Mouse (Mus musculus): ENCODE results near the gene Psmd14. TPM values are rescaled to one million over a fixed set of nuclear protein-coding genes. Genes with fewer than 3 reads are reported as not detected.
A peak's percentile ranks its signal among the peaks of the same experiment; 100 is the strongest.

Psmd14 gene
- polyA plus RNA-seq (2012; rRNA removed): 15.0 and 22.5 TPM in 2 replicates

- no peak for TF ChIP-seq CTCF (conservative IDR thresholded peaks at IDR 0.05; ENCODE audit: insufficient read depth, insufficient read length, low read depth, low read length)
- TF ChIP-seq POLR2A (IDR thresholded peaks at IDR 0.05; ENCODE audit: low read depth, low read length): no peak
- WGBS: 6% methylated on average over 50 of the region's 52 CpGs
- Histone ChIP-seq H3K27me3 (replicated peaks; ENCODE audit: control insufficient read depth, insufficient read depth, low read length) (no peaks in the 10 kb centered on the region), H3K27ac (ENCODE audit: insufficient read depth, low read depth, low read length) (peak within 1 kb of the TSS; percentile 45), H3K36me3 (ENCODE audit: control insufficient read depth, insufficient read depth, low read length) (no peaks in the 10 kb centered on the region), H3K4me3 (ENCODE audit: insufficient read depth, low read depth, low read length) (peak within 1 kb of the TSS; percentile 92), H3K4me1 (ENCODE audit: control insufficient read depth, insufficient read depth, low read length) (peaks cover 3% of the 10 kb centered on the region; the same call in 1 of the 2 replicates)
- peak; percentile 95 for DNase-seq
These were observed at the start of gene Psmd14 for GRCm38 (mm10) chr2:61711108-61712040. Gene Psmd14, plus strand, starts transcription at chr2:61711694.

GRCm38 (mm10) chr2:61662833-61663232 is 48.7 kb upstream of the Psmd14 start:
- no peak for TF ChIP-seq POLR2A (IDR thresholded peaks at IDR 0.05; ENCODE audit: low read depth, low read length)
- TF ChIP-seq CTCF (conservative IDR thresholded peaks at IDR 0.05; ENCODE audit: insufficient read depth, insufficient read length, low read depth, low read length): no peak
- Histone ChIP-seq H3K4me3 (ENCODE audit: insufficient read depth, low read depth, low read length) (no peak overlapping the region), H3K4me1 (ENCODE audit: control insufficient read depth, insufficient read depth, low read length) (no peaks in the 10 kb centered on the region), H3K27ac (ENCODE audit: insufficient read depth, low read depth, low read length) (no peak overlapping the region), H3K36me3 (ENCODE audit: control insufficient read depth, insufficient read depth, low read length) (no peaks in the 10 kb centered on the region), H3K27me3 (replicated peaks; ENCODE audit: control insufficient read depth, insufficient read depth, low read length) (no peaks in the 10 kb centered on the region; the same call in 1 of the 2 replicates)
- WGBS: 73% methylated on average over 10 of the region's 10 CpGs
- DNase-seq: no peak

GRCm38 (mm10) chr2:61663573-61664241 is 47.8 kb upstream of the Psmd14 start:
- Histone ChIP-seq H3K27ac (ENCODE audit: insufficient read depth, low read depth, low read length) (no peak overlapping the region), H3K4me3 (ENCODE audit: insufficient read depth, low read depth, low read length) (no peak overlapping the region), H3K36me3 (ENCODE audit: control insufficient read depth, insufficient read depth, low read length) (no peaks in the 10 kb centered on the region), H3K4me1 (ENCODE audit: control insufficient read depth, insufficient read depth, low read length) (no peaks in the 10 kb centered on the region), H3K27me3 (replicated peaks; ENCODE audit: control insufficient read depth, insufficient read depth, low read length) (no peaks in the 10 kb centered on the region; the same call in 1 of the 2 replicates)
- WGBS: 63% methylated on average over 10 of the region's 10 CpGs
- no peak for TF ChIP-seq POLR2A (IDR thresholded peaks at IDR 0.05; ENCODE audit: low read depth, low read length)
- TF ChIP-seq CTCF (conservative IDR thresholded peaks at IDR 0.05; ENCODE audit: insufficient read depth, insufficient read length, low read depth, low read length): no peak
- no peak for DNase-seq

- DNase-seq: no peak
- H3K27ac ChIP-seq (ENCODE audit: insufficient read depth, low read depth, low read length): no peak overlapping the region
- H3K36me3 ChIP-seq (ENCODE audit: control insufficient read depth, insufficient read depth, low read length): no peaks in the 10 kb centered on the region
- H3K27me3 ChIP-seq (replicated peaks; ENCODE audit: control insufficient read depth, insufficient read depth, low read length): no peaks in the 10 kb centered on the region; the same call in 1 of the 2 replicates
- H3K4me1 ChIP-seq (ENCODE audit: control insufficient read depth, insufficient read depth, low read length): no peaks in the 10 kb centered on the region
- TF ChIP-seq CTCF (conservative IDR thresholded peaks at IDR 0.05; ENCODE audit: insufficient read depth, insufficient read length, low read depth, low read length): no peak
- no peak for TF ChIP-seq POLR2A (IDR thresholded peaks at IDR 0.05; ENCODE audit: low read depth, low read length)
- 43% methylated on average over 7 of the region's 7 CpGs for WGBS
- H3K4me3 ChIP-seq (ENCODE audit: insufficient read depth, low read depth, low read length): no peak overlapping the region
These were observed 44.1 kb upstream of the Psmd14 start for GRCm38 (mm10) chr2:61667420-61667819.

- Histone ChIP-seq H3K27me3 (replicated peaks; ENCODE audit: control insufficient read depth, insufficient read depth, low read length) (no peaks in the 10 kb centered on the region; the same call in 1 of the 2 replicates), H3K4me1 (ENCODE audit: control insufficient read depth, insufficient read depth, low read length) (no peaks in the 10 kb centered on the region), H3K4me3 (ENCODE audit: insufficient read depth, low read depth, low read length) (no peak overlapping the region), H3K27ac (ENCODE audit: insufficient read depth, low read depth, low read length) (no peak overlapping the region), H3K36me3 (ENCODE audit: control insufficient read depth, insufficient read depth, low read length) (no peaks in the 10 kb centered on the region)
- DNase-seq: peak; percentile 60
- 25% methylated on average over 4 of the region's 4 CpGs for WGBS
- peak; percentile 69 for TF ChIP-seq CTCF (conservative IDR thresholded peaks at IDR 0.05; ENCODE audit: insufficient read depth, insufficient read length, low read depth, low read length)
- no peak for TF ChIP-seq POLR2A (IDR thresholded peaks at IDR 0.05; ENCODE audit: low read depth, low read length)
These were observed 43.2 kb upstream of the Psmd14 start for GRCm38 (mm10) chr2:61668260-61668659.

GRCm38 (mm10) chr2:61674555-61674954 is 36.9 kb upstream of the Psmd14 start:
- no peak overlapping the region for H3K4me3 ChIP-seq (ENCODE audit: insufficient read depth, low read depth, low read length)
- no peaks in the 10 kb centered on the region; the same call in 1 of the 2 replicates for H3K27me3 ChIP-seq (replicated peaks; ENCODE audit: control insufficient read depth, insufficient read depth, low read length)
- TF ChIP-seq POLR2A (IDR thresholded peaks at IDR 0.05; ENCODE audit: low read depth, low read length) (no peak), CTCF (conservative IDR thresholded peaks at IDR 0.05; ENCODE audit: insufficient read depth, insufficient read length, low read depth, low read length) (no peak)
- WGBS: 92% methylated on average over 3 of the region's 3 CpGs
- DNase-seq: no peak
- no peaks in the 10 kb centered on the region for H3K36me3 ChIP-seq (ENCODE audit: control insufficient read depth, insufficient read depth, low read length)
- H3K27ac ChIP-seq (ENCODE audit: insufficient read depth, low read depth, low read length): no peak overlapping the region
- no peaks in the 10 kb centered on the region for H3K4me1 ChIP-seq (ENCODE audit: control insufficient read depth, insufficient read depth, low read length)

- H3K4me3 ChIP-seq (ENCODE audit: insufficient read depth, low read depth, low read length): no peak overlapping the region
- no peaks in the 10 kb centered on the region for H3K27me3 ChIP-seq (replicated peaks; ENCODE audit: control insufficient read depth, insufficient read depth, low read length)
- H3K4me1 ChIP-seq (ENCODE audit: control insufficient read depth, insufficient read depth, low read length): no peaks in the 10 kb centered on the region
- H3K27ac ChIP-seq (ENCODE audit: insufficient read depth, low read depth, low read length): no peak overlapping the region
- TF ChIP-seq CTCF (conservative IDR thresholded peaks at IDR 0.05; ENCODE audit: insufficient read depth, insufficient read length, low read depth, low read length) (no peak), POLR2A (IDR thresholded peaks at IDR 0.05; ENCODE audit: low read depth, low read length) (no peak)
- WGBS: 80% methylated on average over 1 of the region's 1 CpGs
- no peak for DNase-seq
- H3K36me3 ChIP-seq (ENCODE audit: control insufficient read depth, insufficient read depth, low read length): no peaks in the 10 kb centered on the region
These were observed 29.9 kb upstream of the Psmd14 start for GRCm38 (mm10) chr2:61681572-61681971.
